Mouse (Mus musculus): Measurements from ENCODE around the gene Ankrd44.

DNA sequence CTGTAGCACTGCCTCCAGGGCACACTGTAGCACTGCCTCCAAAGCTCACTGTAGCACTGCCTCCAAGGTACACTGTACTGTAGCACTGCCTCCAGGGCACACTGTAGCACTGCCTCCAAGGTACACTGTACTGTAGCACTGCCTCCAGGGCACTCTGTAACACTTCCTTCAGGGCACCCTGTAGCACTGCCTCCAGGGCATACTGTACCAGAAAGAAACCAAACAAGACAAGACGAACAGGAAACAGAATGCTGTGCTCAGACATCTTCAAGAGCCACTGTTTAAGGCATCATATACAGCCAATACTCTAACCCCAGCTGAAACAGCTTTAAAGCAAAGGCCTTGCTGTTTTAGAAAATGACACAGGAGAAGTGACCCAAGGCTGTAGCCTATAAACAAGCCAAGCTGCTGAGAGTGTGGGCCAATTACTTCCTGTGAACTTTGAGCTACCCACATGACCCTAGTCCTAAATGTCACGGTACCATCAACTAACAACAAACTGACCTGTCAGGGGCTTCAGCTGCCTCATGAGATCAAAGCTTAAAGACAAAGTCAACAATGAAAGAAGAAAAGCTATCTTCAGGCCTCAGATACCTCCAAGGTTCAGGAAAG lies 43.2 kb downstream of the Ankrd44 start:
- TF ChIP-seq ZNF384 (IDR thresholded peaks at IDR 0.05; ENCODE audit: low read depth, low read length) (no peak), MAFK (IDR thresholded peaks at IDR 0.05; ENCODE audit: insufficient read depth, low read depth, low read length) (no peak), HCFC1 (IDR thresholded peaks at IDR 0.05; ENCODE audit: borderline replicate concordance, insufficient read depth, low read length) (no peak), ZC3H11A (IDR thresholded peaks at IDR 0.05; ENCODE audit: borderline replicate concordance, low read depth, low read length) (no peak)

All from ES-E14 (cell line).